Mouse (Mus musculus) cerebellum, adult 18-20 months (tissue): ENCODE measurements around the gene Rdh12.

ENCODE experiments used
- DNase-seq, 2 experiments: peaks; one replicate each; pipeline ENCODE4 v3.0.0; 2021

Rdh12 gene

GRCm38 (mm10) chr12:79253294-79254053 lies 44.8 kb downstream of the Rdh12 start:
- DNase-seq, result no peak

DNA sequence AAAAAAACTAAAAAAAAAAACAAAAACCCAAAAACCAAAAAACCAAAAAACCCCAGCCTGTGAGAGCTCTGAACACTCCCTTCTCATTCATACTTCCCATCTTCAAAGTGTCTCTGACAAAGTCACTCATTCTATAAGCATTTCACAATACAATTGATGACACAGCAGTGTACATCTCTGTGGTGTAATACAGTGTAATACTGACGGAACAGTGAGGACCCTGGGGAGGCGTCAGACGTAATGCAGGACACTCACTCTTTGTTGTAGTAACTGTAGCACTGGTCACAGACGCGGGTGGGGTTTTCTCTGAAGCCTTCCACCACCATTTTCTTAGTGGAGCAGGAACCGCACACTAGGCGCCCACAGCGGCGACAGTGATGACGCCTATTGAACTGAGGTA lies 46.3 kb downstream of the Rdh12 start:
- DNase-seq, result no peak

- DNase-seq, result no peak
These were observed 51.4 kb downstream of the Rdh12 start for GRCm38 (mm10) chr12:79260154-79260553.

- DNase-seq, result peak; percentile 10 to 19
These were observed 52.3 kb downstream of the Rdh12 start for GRCm38 (mm10) chr12:79261035-79261434.
